In genomic region chr17:63242761-63243160, GRCm38 (mm10) we compare ENCODE assay signal across 19 mouse cellular contexts.
DNase-seq lines count a peak whose midpoint lies in the region; ATAC-seq and TF ChIP-seq lines count a peak whose summit lies in the region.
"Had no signal": no experiment of that assay in that cellular context is flagged by ENCODE, and none has a peak within 500 bp of the region (broad histone marks: within the 10 kb centered on the region; RNA-seq: fewer than 3 reads in every experiment).

No protein-coding gene starts in this region.

- no peaks in the 10 kb centered on the region for H3K27me3 ChIP-seq in hindbrain, embryonic 16.5 days (replicated peaks; ENCODE audit: control insufficient read depth, insufficient read depth, low read length)
- no peaks in the 10 kb centered on the region for H3K27me3 ChIP-seq in hindbrain, postnatal 0 days (ENCODE audit: insufficient read depth, low read length)
- no peaks in the 10 kb centered on the region for H3K27me3 ChIP-seq in megakaryocyte, embryonic 14.5 days (replicated peaks)
- H3K27me3 ChIP-seq in stomach, embryonic 15.5 days (replicated peaks) = no peaks in the 10 kb centered on the region
- H3K27me3 ChIP-seq in stomach, postnatal 0 days (ENCODE audit: control insufficient read depth, insufficient read depth, low read length) = no peaks in the 10 kb centered on the region
- H3K27me3 ChIP-seq: limb, embryonic 15.5 days had no signal

- no peaks in the 10 kb centered on the region for H3K4me1 ChIP-seq in hindbrain, embryonic 16.5 days (ENCODE audit: control insufficient read depth, insufficient read depth, low read depth, low read length)
- H3K4me1 ChIP-seq in hindbrain, postnatal 0 days (ENCODE audit: insufficient read depth, low read length) = no peaks in the 10 kb centered on the region
- no peaks in the 10 kb centered on the region; the same call in 1 of the 2 replicates for H3K4me1 ChIP-seq in megakaryocyte, embryonic 14.5 days
- no peaks in the 10 kb centered on the region for H3K4me1 ChIP-seq in stomach, embryonic 15.5 days
- H3K4me1 ChIP-seq in stomach, postnatal 0 days (replicated peaks; ENCODE audit: control insufficient read depth, insufficient read depth) = no peaks in the 10 kb centered on the region

- H3K36me3 ChIP-seq in hindbrain, embryonic 16.5 days (ENCODE audit: control insufficient read depth, insufficient read depth, low read length) = no peaks in the 10 kb centered on the region
- no peaks in the 10 kb centered on the region for H3K36me3 ChIP-seq in hindbrain, postnatal 0 days (ENCODE audit: insufficient read depth, low read length)
- H3K36me3 ChIP-seq in megakaryocyte, embryonic 14.5 days (replicated peaks; ENCODE audit: low read length) = peaks cover 20% of the 10 kb centered on the region
- no peaks in the 10 kb centered on the region for H3K36me3 ChIP-seq in stomach, embryonic 15.5 days
- no peaks in the 10 kb centered on the region for H3K36me3 ChIP-seq in stomach, postnatal 0 days (ENCODE audit: control insufficient read depth, insufficient read depth, low read length)
- H3K36me3 ChIP-seq: limb, embryonic 15.5 days had no signal

- H3K9me3 ChIP-seq in hindbrain, embryonic 16.5 days (ENCODE audit: control insufficient read depth, low read length) = no peaks in the 10 kb centered on the region
- no peaks in the 10 kb centered on the region for H3K9me3 ChIP-seq in hindbrain, postnatal 0 days (ENCODE audit: low read length)
- H3K9me3 ChIP-seq in megakaryocyte, embryonic 14.5 days = peaks cover 28% of the 10 kb centered on the region
- no peaks in the 10 kb centered on the region for H3K9me3 ChIP-seq in stomach, embryonic 15.5 days
- no peaks in the 10 kb centered on the region for H3K9me3 ChIP-seq in stomach, postnatal 0 days (ENCODE audit: control insufficient read depth, low read length)
- H3K9me3 ChIP-seq: heart, embryonic 10.5 days; limb, embryonic 15.5 days had no signal

- TF ChIP-seq CTCF in hindbrain, postnatal 0 days (IDR thresholded peaks at IDR 0.05; ENCODE audit: low read depth) = no peak
- no peak for TF ChIP-seq CTCF in stomach, postnatal 0 days (IDR thresholded peaks at IDR 0.05; ENCODE audit: low read depth)

- no peak for DNase-seq in hindbrain, postnatal 0 days (ENCODE audit: low spot score)
- DNase-seq in stomach, postnatal 0 days (ENCODE audit: low spot score) = no peak
- no peak for DNase-seq in layer of hippocampus, adult 9-11 months
- DNase-seq: adrenal gland, adult 2 months; cerebellum, adult 2 months; cerebellum, postnatal 36 days; forebrain, postnatal 0 days; heart, postnatal 10 days; kidney, adult 2 months; kidney, postnatal 25 days; retina, postnatal 1 day had no signal

- no peak overlapping the region for H3K4me2 ChIP-seq in hindbrain, embryonic 16.5 days (ENCODE audit: low read length)
- no peak overlapping the region for H3K4me2 ChIP-seq in hindbrain, postnatal 0 days (ENCODE audit: low read depth, low read length)
- no peak overlapping the region for H3K4me2 ChIP-seq in stomach, embryonic 15.5 days
- no peak overlapping the region for H3K4me2 ChIP-seq in stomach, postnatal 0 days (replicated peaks; ENCODE audit: low read depth)
- H3K4me2 ChIP-seq: limb, embryonic 15.5 days had no signal

- H3K27ac ChIP-seq in hindbrain, embryonic 16.5 days (ENCODE audit: low read depth, low read length) = no peak overlapping the region
- H3K27ac ChIP-seq in hindbrain, postnatal 0 days = no peak overlapping the region
- no peak overlapping the region for H3K27ac ChIP-seq in stomach, embryonic 15.5 days
- no peak overlapping the region for H3K27ac ChIP-seq in stomach, postnatal 0 days (replicated peaks)
- H3K27ac ChIP-seq: heart, embryonic 10.5 days; limb, embryonic 15.5 days had no signal

- H3K4me3 ChIP-seq in hindbrain, embryonic 16.5 days (ENCODE audit: low read length) = no peak overlapping the region
- no peak overlapping the region for H3K4me3 ChIP-seq in hindbrain, postnatal 0 days (ENCODE audit: low read length)
- H3K4me3 ChIP-seq in megakaryocyte, embryonic 14.5 days (replicated peaks) = peak overlapping the region; percentile 50
- no peak overlapping the region for H3K4me3 ChIP-seq in stomach, embryonic 15.5 days (replicated peaks)
- no peak overlapping the region for H3K4me3 ChIP-seq in stomach, postnatal 0 days (ENCODE audit: low read depth, low read length)
- H3K4me3 ChIP-seq: heart, embryonic 10.5 days; limb, embryonic 15.5 days; myocyte had no signal

- ATAC-seq in hindbrain, embryonic 16.5 days = peak; percentile 50; the same call in 1 of the 2 replicates
- no peak for ATAC-seq in hindbrain, postnatal 0 days
- ATAC-seq in megakaryocyte, adult 5-6 weeks (ENCODE audit: poor library complexity, severe bottlenecking) = no peak
- 0 out of 2 replicates have a peak, but pooled peaks have one; percentile 14 for ATAC-seq in stomach, embryonic 15.5 days (ENCODE audit: insufficient read depth, low FRiP score, low read depth)
- no peak for ATAC-seq in stomach, postnatal 0 days (ENCODE audit: low FRiP score, low TSS enrichment)
- ATAC-seq: forebrain, postnatal 0 days; lung, postnatal 0 days had no signal

- 100% methylated on average over 3 of the region's 3 CpGs for WGBS in hindbrain, embryonic 16.5 days
- 100% methylated on average over 3 of the region's 3 CpGs for WGBS in hindbrain, postnatal 0 days
- WGBS in stomach, embryonic 15.5 days = 94% methylated on average over 3 of the region's 3 CpGs
- 96% methylated on average over 3 of the region's 3 CpGs for WGBS in stomach, postnatal 0 days

- no peak overlapping the region for H3K9ac ChIP-seq in hindbrain, embryonic 16.5 days (ENCODE audit: low read depth, low read length)
- H3K9ac ChIP-seq in hindbrain, postnatal 0 days (replicated peaks; ENCODE audit: low read length) = no peak overlapping the region
- H3K9ac ChIP-seq in stomach, embryonic 15.5 days = no peak overlapping the region
- no peak overlapping the region for H3K9ac ChIP-seq in stomach, postnatal 0 days (ENCODE audit: low read length)
- H3K9ac ChIP-seq: forebrain, postnatal 0 days; limb, embryonic 15.5 days had no signal

- no peak for TF ChIP-seq EP300 in stomach, postnatal 0 days (optimal IDR thresholded peaks at IDR 0.05)

Comparison
In these comparisons a context has a peak if more than half of its experiments do, and no peak if none do; other contexts are left out.
1. ATAC-seq: peak in hindbrain, embryonic 16.5 days (single experiment) and stomach, embryonic 15.5 days (single experiment); none in hindbrain, postnatal 0 days (single experiment), megakaryocyte, adult 5-6 weeks (single experiment) and stomach, postnatal 0 days (single experiment).